Mouse (Mus musculus): ENCODE data around the gene Lrfn2.

GRCm38 (mm10) chr17:49035052-49035451, 102.9 kb downstream of the Lrfn2 start:
- TF ChIP-seq CTCF (IDR thresholded peaks at IDR 0.05; ENCODE audit: borderline replicate concordance, insufficient read depth, low read depth, low read length) (no peak), POLR2A (IDR thresholded peaks at IDR 0.05; ENCODE audit: borderline replicate concordance, insufficient read depth, low read length) (no peak)
